Mouse (Mus musculus): ENCODE measurements around the gene Dab1.
A peak's percentile ranks its signal among the peaks of the same experiment; 100 is the strongest.

The Dab1 gene

GRCm38 (mm10) chr4:103702137-103702536 is 83.0 kb downstream of the Dab1 start:
- peak; percentile 6 for DNase-seq

GRCm38 (mm10) chr4:103704477-103704876 is 85.3 kb downstream of the Dab1 start:
- no peak for DNase-seq

- DNase-seq, result no peak
These were observed 87.3 kb downstream of the Dab1 start for GRCm38 (mm10) chr4:103706501-103706900.

- DNase-seq, result no peak
These were observed 88.0 kb downstream of the Dab1 start for GRCm38 (mm10) chr4:103707140-103707539.

GRCm38 (mm10) chr4:103711353-103711752 is 92.2 kb downstream of the Dab1 start:
- no peak for DNase-seq

- DNase-seq, result no peak
These were observed 94.8 kb downstream of the Dab1 start for GRCm38 (mm10) chr4:103713921-103714320.

GRCm38 (mm10) chr4:103714991-103715390 is 95.8 kb downstream of the Dab1 start:
- no peak for DNase-seq

- DNase-seq, result no peak
These were observed 96.4 kb downstream of the Dab1 start for GRCm38 (mm10) chr4:103715568-103715967.

GRCm38 (mm10) chr4:103722738-103723137 is 103.6 kb downstream of the Dab1 start:
- DNase-seq, result no peak

- no peak for DNase-seq
These were observed 107.3 kb downstream of the Dab1 start for GRCm38 (mm10) chr4:103726486-103726885.

- no peak for DNase-seq
These were observed 118.0 kb downstream of the Dab1 start for GRCm38 (mm10) chr4:103737185-103737584.

GRCm38 (mm10) chr4:103751249-103751855 is 132.2 kb downstream of the Dab1 start:
- DNase-seq, result no peak

- no peak for DNase-seq
These were observed 135.4 kb downstream of the Dab1 start for GRCm38 (mm10) chr4:103754561-103754960.

- DNase-seq, result no peak
These were observed 138.1 kb downstream of the Dab1 start for GRCm38 (mm10) chr4:103757241-103757640.

GRCm38 (mm10) chr4:103762416-103762815 is 143.3 kb downstream of the Dab1 start:
- DNase-seq, result no peak

GRCm38 (mm10) chr4:103775712-103776111 is 156.6 kb downstream of the Dab1 start:
- peak; percentile 3 for DNase-seq

- DNase-seq, result peak; percentile 24
These were observed 162.2 kb downstream of the Dab1 start for GRCm38 (mm10) chr4:103781398-103781797.

- no peak for DNase-seq
These were observed 164.5 kb downstream of the Dab1 start for GRCm38 (mm10) chr4:103783561-103784247.

- DNase-seq, result no peak
These were observed 174.6 kb downstream of the Dab1 start for GRCm38 (mm10) chr4:103793589-103794312.

- DNase-seq, result no peak
These were observed 177.3 kb downstream of the Dab1 start for GRCm38 (mm10) chr4:103796416-103796815.

GRCm38 (mm10) chr4:103802439-103802838 is 183.3 kb downstream of the Dab1 start:
- no peak for DNase-seq

GRCm38 (mm10) chr4:103804461-103804860 is 185.3 kb downstream of the Dab1 start:
- no peak for DNase-seq

GRCm38 (mm10) chr4:103822669-103823068 is 203.5 kb downstream of the Dab1 start:
- DNase-seq, result no peak

GRCm38 (mm10) chr4:103838377-103838776 is 219.2 kb downstream of the Dab1 start:
- no peak for DNase-seq

Measured in cerebellum, adult 8-10 months (tissue).